Mouse (Mus musculus) common myeloid progenitor, adult 5-6 weeks (primary cell): Measurements from ENCODE around the gene Znrf3. TPM values are rescaled to one million over a fixed set of nuclear protein-coding genes. Genes with fewer than 3 reads are reported as not detected.

ENCODE experiments used
- ATAC-seq: replicated peaks from 2 replicates; pipeline ENCODE4 v1.8.0; 2016; ENCODE audit warnings: low read depth, mild to moderate bottlenecking, moderate TSS enrichment, inconsistent platforms; ENCODE audit not compliant: poor library complexity, severe bottlenecking
- total RNA-seq: library from RNA; stranded (forward); fragments of 200-1000, 187-1606 nt; gene quantifications from 2 replicates; pipeline ENCODE4 v1.2.3, GENCODE M21; 2017

The Znrf3 gene
- total RNA-seq, 1 experiment from 2014 or later, result 6.2 TPM

- no peak for ATAC-seq
These were observed 118.4 kb downstream of the Znrf3 start for GRCm38 (mm10) chr11:5326252-5326651.

GRCm38 (mm10) chr11:5325217-5325616, 119.4 kb downstream of the Znrf3 start:
- no peak for ATAC-seq

GRCm38 (mm10) chr11:5324296-5324695, 120.4 kb downstream of the Znrf3 start:
- ATAC-seq, result no peak

- no peak for ATAC-seq
These were observed 123.0 kb downstream of the Znrf3 start for GRCm38 (mm10) chr11:5321687-5322086.

- no peak for ATAC-seq
These were observed 125.7 kb downstream of the Znrf3 start for GRCm38 (mm10) chr11:5318976-5319375.

- no peak for ATAC-seq
These were observed 126.4 kb downstream of the Znrf3 start for GRCm38 (mm10) chr11:5318035-5318775.

- no peak for ATAC-seq
These were observed 129.9 kb downstream of the Znrf3 start for GRCm38 (mm10) chr11:5314796-5315195.

GRCm38 (mm10) chr11:5314330-5314741, 130.3 kb downstream of the Znrf3 start:
- ATAC-seq, result no peak

- ATAC-seq, result no peak
These were observed 137.4 kb downstream of the Znrf3 start for GRCm38 (mm10) chr11:5307024-5307905.

- ATAC-seq, result no peak
These were observed 138.6 kb downstream of the Znrf3 start for GRCm38 (mm10) chr11:5306017-5306416.

- no peak for ATAC-seq
These were observed 140.1 kb downstream of the Znrf3 start for GRCm38 (mm10) chr11:5304526-5304925.

- ATAC-seq, result no peak
These were observed 146.7 kb downstream of the Znrf3 start for GRCm38 (mm10) chr11:5298007-5298372.

- peak; percentile 77 for ATAC-seq
These were observed 147.3 kb downstream of the Znrf3 start for GRCm38 (mm10) chr11:5297148-5298006.

GRCm38 (mm10) chr11:5296576-5297115, 148.0 kb downstream of the Znrf3 start:
- no peak for ATAC-seq

GRCm38 (mm10) chr11:5294805-5295204, 149.8 kb downstream of the Znrf3 start:
- no peak for ATAC-seq

- 0 out of 2 replicates have a peak, but pooled peaks have one; percentile 62 for ATAC-seq
These were observed 154.0 kb downstream of the Znrf3 start for GRCm38 (mm10) chr11:5290691-5291090.

GRCm38 (mm10) chr11:5289826-5290580, 154.6 kb downstream of the Znrf3 start:
- no peak for ATAC-seq

GRCm38 (mm10) chr11:5283987-5284386, 160.7 kb downstream of the Znrf3 start:
- ATAC-seq, result no peak

GRCm38 (mm10) chr11:5280932-5281331, 163.7 kb downstream of the Znrf3 start:
- no peak for ATAC-seq
